Mouse (Mus musculus): ENCODE data around the gene Dnm1. TPM values are rescaled to one million over a fixed set of nuclear protein-coding genes. Genes with fewer than 3 reads are reported as not detected.

Gene Dnm1
- 37.2 and 52.6 TPM in 2 replicates for polyA plus RNA-seq (2011; ENCODE audit: insufficient read length, low read depth, missing spikeins)

GRCm38 (mm10) chr2:32353007-32353542 lies at the start of gene Dnm1:
Gene Dnm1 (minus strand): TSS chr2:32353338.
- no peak; the same call in 1 of the 2 replicates for TF ChIP-seq POLR2A (IDR thresholded peaks at IDR 0.05; ENCODE audit: low read depth, low read length)
- TF ChIP-seq CTCF (IDR thresholded peaks at IDR 0.05; ENCODE audit: borderline replicate concordance, insufficient read depth, low read length) = peak; percentile 83
- Histone ChIP-seq H3K4me1 (ENCODE audit: control insufficient read depth, insufficient read depth, low read length) (peaks cover 5% of the 10 kb centered on the region; the same call in 1 of the 2 replicates), H3K27ac (ENCODE audit: insufficient read depth, low read length) (no peak within 1 kb of the TSS; the same call in 1 of the 2 replicates), H3K4me3 (ENCODE audit: insufficient read depth, low read length) (peak within 1 kb of the TSS; percentile 58)

DNA sequence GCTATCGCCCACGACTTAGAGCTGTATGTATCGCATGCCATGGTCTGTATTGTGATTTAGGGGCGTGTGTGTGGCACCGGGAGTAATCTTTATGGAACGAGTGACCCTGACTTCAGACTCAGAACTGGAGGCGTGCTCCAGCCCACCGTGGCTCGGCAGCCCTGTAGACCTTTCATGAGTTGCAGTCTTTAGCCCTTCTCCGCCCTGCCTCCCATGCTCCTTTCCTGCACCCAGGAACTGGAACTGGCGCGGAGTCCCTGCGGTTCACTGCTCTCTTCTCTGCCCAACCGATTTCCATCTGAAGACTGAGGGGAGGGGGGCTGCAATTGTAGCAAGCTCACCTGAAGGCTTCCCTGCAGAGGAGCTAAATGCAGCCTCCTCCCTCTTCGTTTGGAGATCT lies 43.6 kb upstream of the Dnm1 start:
- Histone ChIP-seq H3K4me1 (ENCODE audit: control insufficient read depth, insufficient read depth, low read length) (peaks cover 7% of the 10 kb centered on the region), H3K4me3 (ENCODE audit: insufficient read depth, low read length) (peak overlapping the region; percentile 86), H3K27ac (ENCODE audit: insufficient read depth, low read length) (no peak overlapping the region)
- TF ChIP-seq POLR2A (IDR thresholded peaks at IDR 0.05; ENCODE audit: low read depth, low read length) = no peak
- no peak for TF ChIP-seq CTCF (IDR thresholded peaks at IDR 0.05; ENCODE audit: borderline replicate concordance, insufficient read depth, low read length)

DNA sequence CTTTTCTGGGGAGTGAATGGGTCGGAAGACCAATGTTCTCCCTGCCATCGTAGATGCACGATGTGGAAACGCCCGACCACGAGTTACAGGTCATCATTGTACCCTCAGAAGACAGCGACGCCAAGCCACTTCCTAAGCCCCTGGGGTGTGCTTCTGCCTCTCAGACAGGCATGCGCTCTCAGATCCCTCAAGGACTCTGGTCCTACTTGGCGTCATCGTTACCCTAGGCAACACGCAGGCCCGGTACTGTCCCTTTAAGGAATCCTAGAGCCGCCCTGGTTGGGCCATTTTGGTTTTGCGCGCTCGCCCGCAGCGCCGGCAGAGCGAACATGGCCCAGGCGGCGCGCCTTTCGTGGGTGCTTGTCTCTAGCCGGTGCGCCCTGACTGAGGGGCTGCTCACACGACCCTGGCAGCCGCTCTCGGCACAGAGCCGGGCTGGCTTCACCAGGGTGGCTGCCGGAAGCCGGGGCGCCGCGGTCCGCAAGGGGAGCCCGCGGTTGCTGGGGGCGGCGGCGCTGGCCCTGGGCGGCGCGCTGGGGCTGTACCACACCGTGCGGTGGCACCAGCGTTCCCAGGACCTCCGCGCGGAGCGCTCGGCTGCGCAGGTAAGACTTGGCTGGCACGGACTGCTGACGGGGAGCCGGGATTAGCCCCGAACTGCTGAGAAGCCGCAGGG lies 42.9 kb upstream of the Dnm1 start:
- TF ChIP-seq CTCF (IDR thresholded peaks at IDR 0.05; ENCODE audit: borderline replicate concordance, insufficient read depth, low read length) (no peak), POLR2A (IDR thresholded peaks at IDR 0.05; ENCODE audit: low read depth, low read length) (peak; percentile 61)
- H3K4me3 ChIP-seq (ENCODE audit: insufficient read depth, low read length) = peak overlapping the region; percentile 86
- H3K4me1 ChIP-seq (ENCODE audit: control insufficient read depth, insufficient read depth, low read length) = peaks cover 7% of the 10 kb centered on the region
- peak overlapping the region; percentile 86 for H3K27ac ChIP-seq (ENCODE audit: insufficient read depth, low read length)

GRCm38 (mm10) chr2:32395484-32395945 lies 42.4 kb upstream of the Dnm1 start, which contains the start of gene Ptges2:
Gene Ptges2 (plus strand): TSS chr2:32395896.
- H3K27ac ChIP-seq (ENCODE audit: insufficient read depth, low read length) = peak within 1 kb of the TSS; percentile 86
- TF ChIP-seq POLR2A (IDR thresholded peaks at IDR 0.05; ENCODE audit: low read depth, low read length) (peak; percentile 89), CTCF (IDR thresholded peaks at IDR 0.05; ENCODE audit: borderline replicate concordance, insufficient read depth, low read length) (no peak)
- H3K4me3 ChIP-seq (ENCODE audit: insufficient read depth, low read length) = peak within 1 kb of the TSS; percentile 86
- peaks cover 7% of the 10 kb centered on the region for H3K4me1 ChIP-seq (ENCODE audit: control insufficient read depth, insufficient read depth, low read length)

DNA sequence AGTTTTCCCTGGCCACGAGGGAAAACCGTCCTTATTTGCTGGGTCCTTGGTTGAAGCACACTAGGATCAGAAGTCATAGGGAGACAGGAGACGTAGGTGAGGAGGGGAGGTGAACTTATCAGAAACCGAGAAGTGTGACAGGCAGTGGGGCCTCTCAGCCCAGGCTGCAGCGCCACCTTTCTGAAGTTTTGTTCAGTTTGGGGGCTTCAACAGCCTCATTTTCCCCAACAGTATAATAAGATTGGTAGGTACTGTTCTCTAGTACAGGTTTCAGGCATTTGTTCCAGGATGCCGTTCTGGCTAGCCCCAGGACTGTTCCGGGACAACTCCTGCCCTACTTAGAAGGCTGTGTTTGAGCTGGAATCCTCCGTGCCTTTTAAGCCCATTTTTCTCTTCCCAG lies 41.8 kb upstream of the Dnm1 start:
- Histone ChIP-seq H3K4me3 (ENCODE audit: insufficient read depth, low read length) (peak overlapping the region; percentile 86), H3K27ac (ENCODE audit: insufficient read depth, low read length) (peak overlapping the region; percentile 86), H3K4me1 (ENCODE audit: control insufficient read depth, insufficient read depth, low read length) (peaks cover 7% of the 10 kb centered on the region)
- TF ChIP-seq CTCF (IDR thresholded peaks at IDR 0.05; ENCODE audit: borderline replicate concordance, insufficient read depth, low read length) (peak; percentile 50; the same call in 1 of the 2 replicates), POLR2A (IDR thresholded peaks at IDR 0.05; ENCODE audit: low read depth, low read length) (no peak)

- no peak overlapping the region for H3K4me3 ChIP-seq (ENCODE audit: insufficient read depth, low read length)
- H3K4me1 ChIP-seq (ENCODE audit: control insufficient read depth, insufficient read depth, low read length) = no peaks in the 10 kb centered on the region
- H3K27ac ChIP-seq (ENCODE audit: insufficient read depth, low read length) = no peak overlapping the region
- TF ChIP-seq POLR2A (IDR thresholded peaks at IDR 0.05; ENCODE audit: low read depth, low read length) = no peak
- TF ChIP-seq CTCF (IDR thresholded peaks at IDR 0.05; ENCODE audit: borderline replicate concordance, insufficient read depth, low read length) = no peak
These were observed 38.9 kb upstream of the Dnm1 start for GRCm38 (mm10) chr2:32392063-32392462.

DNA sequence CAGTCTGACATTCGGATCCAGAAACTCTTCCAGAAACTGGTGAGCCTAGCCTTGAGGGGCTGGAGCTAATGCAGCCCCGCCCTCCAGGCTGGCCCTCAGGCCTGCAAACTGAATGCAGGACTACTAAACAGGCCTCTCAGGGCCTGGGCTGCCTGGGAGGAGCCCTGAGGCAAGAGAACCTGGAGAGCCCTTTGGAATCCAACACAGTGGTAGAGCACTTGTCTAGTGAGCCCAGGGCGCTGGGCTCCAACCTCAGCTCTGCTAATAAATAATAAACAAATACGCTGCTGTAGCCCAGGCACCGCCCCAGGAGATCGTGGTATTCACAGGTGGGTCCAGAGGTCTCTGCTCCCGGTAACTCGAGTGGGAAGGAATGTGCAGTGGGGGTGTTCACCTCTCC lies 37.7 kb upstream of the Dnm1 start:
- no peak overlapping the region for H3K27ac ChIP-seq (ENCODE audit: insufficient read depth, low read length)
- no peaks in the 10 kb centered on the region for H3K4me1 ChIP-seq (ENCODE audit: control insufficient read depth, insufficient read depth, low read length)
- TF ChIP-seq POLR2A (IDR thresholded peaks at IDR 0.05; ENCODE audit: low read depth, low read length) = no peak
- no peak for TF ChIP-seq CTCF (IDR thresholded peaks at IDR 0.05; ENCODE audit: borderline replicate concordance, insufficient read depth, low read length)
- H3K4me3 ChIP-seq (ENCODE audit: insufficient read depth, low read length) = no peak overlapping the region

- H3K4me1 ChIP-seq (ENCODE audit: control insufficient read depth, insufficient read depth, low read length) = no peaks in the 10 kb centered on the region
- TF ChIP-seq POLR2A (IDR thresholded peaks at IDR 0.05; ENCODE audit: low read depth, low read length) (no peak), CTCF (IDR thresholded peaks at IDR 0.05; ENCODE audit: borderline replicate concordance, insufficient read depth, low read length) (no peak)
- H3K27ac ChIP-seq (ENCODE audit: insufficient read depth, low read length) = no peak overlapping the region
These were observed 36.0 kb upstream of the Dnm1 start for GRCm38 (mm10) chr2:32389157-32389556.

GRCm38 (mm10) chr2:32387706-32388490 lies 34.8 kb upstream of the Dnm1 start, which contains the start of gene Lcn2:
Gene Lcn2 (minus strand): TSS chr2:32388252.
- H3K4me3 ChIP-seq (ENCODE audit: insufficient read depth, low read length) = no peak within 1 kb of the TSS
- no peak within 1 kb of the TSS for H3K27ac ChIP-seq (ENCODE audit: insufficient read depth, low read length)
- H3K4me1 ChIP-seq (ENCODE audit: control insufficient read depth, insufficient read depth, low read length) = no peaks in the 10 kb centered on the region
- no peak for TF ChIP-seq CTCF (IDR thresholded peaks at IDR 0.05; ENCODE audit: borderline replicate concordance, insufficient read depth, low read length)
- TF ChIP-seq POLR2A (IDR thresholded peaks at IDR 0.05; ENCODE audit: low read depth, low read length) = no peak

More at GRCm38 (mm10) chr2:32389157-32389556, 36.0 kb upstream of the Dnm1 start:
- H3K4me3 ChIP-seq (ENCODE audit: insufficient read depth, low read length) = no peak overlapping the region
